Mouse (Mus musculus) spleen, postnatal 36 days (tissue): ENCODE results near the gene Urb2.
"Not testable (repeated sequence)": the region's sequence is repeated elsewhere in the genome, so short reads cannot be mapped to it uniquely, and the experiment has no call there.

ENCODE experiments used
- DNase-seq, 2 experiments: peaks; one replicate each; pipeline ENCODE4 v3.0.0; 2022; ENCODE audit warnings: low spot score in 2 of 2, mixed read lengths in 1 of 2

Gene Urb2

GRCm38 (mm10) chr8:124021237-124022227, at the start of gene Urb2, which contains the start of gene Taf5l:
TSS of gene Urb2 (plus strand) at chr8:124021508.
TSS of gene Taf5l (minus strand) at chr8:124021397.
- peak; percentile 90 to 92 for DNase-seq

DNA sequence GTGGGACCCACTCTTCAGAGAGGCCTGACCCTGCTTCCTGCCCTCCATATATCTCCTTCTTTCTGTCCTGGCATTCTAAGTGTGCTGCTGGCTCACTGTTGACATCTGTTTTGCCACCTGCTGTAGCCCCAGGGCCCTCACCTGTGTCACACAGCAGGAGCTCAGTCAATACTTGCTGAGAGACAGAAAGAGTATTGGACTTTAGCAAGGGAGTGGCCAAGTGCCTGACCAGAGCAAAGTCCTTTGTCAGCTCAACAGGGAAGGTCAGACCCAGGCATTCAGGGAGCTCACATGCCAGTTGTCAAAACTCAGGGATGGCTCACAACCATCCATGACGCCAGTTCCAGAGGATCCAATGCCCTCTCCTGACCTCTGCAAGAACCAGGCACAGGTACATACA, 47.8 kb upstream of the Urb2 start:
- DNase-seq: no peak

DNA sequence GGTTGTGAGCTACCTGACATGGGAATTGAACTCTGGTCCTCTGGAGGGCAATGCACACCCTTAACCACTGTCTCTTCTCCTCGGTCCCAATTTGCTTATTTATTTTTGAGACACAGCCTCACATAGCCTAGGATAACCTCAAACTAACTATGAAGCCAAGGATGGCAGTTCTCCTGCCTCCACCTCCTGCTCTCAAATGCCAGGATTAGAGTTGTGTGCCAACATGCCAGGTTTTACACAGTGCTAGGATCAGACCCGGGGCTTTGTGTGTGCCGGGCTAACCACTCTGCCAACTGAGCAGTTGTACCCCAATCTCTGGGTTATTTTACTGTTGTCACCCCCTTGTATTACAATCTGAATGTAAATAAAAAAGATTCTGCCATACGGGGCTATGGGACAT, 43.8 kb upstream of the Urb2 start:
- no peak for DNase-seq

- no peak for DNase-seq
Measured at GRCm38 (mm10) chr8:123978166-123978838, 43.0 kb upstream of the Urb2 start.

DNA sequence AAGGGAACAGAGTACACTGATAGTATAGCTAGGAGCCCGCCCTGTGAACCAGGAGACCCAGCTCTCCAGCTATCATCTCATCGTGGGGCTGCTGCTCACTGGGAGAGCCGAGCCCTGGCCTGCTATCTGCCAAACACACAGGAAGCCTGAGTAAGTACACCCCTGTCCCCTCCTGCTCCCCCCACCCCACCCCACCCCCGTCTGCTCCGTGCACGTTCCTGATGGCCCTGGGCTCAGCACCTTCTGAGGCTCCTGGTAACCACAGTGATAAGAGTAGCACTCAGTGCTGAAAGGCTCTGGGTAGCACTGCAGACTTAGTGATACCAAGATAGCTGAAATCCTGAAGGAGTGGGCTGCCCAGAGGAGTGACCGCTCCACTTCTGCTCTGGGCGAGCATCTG, 42.4 kb upstream of the Urb2 start:
- DNase-seq: peak; percentile 54 to 67

DNA sequence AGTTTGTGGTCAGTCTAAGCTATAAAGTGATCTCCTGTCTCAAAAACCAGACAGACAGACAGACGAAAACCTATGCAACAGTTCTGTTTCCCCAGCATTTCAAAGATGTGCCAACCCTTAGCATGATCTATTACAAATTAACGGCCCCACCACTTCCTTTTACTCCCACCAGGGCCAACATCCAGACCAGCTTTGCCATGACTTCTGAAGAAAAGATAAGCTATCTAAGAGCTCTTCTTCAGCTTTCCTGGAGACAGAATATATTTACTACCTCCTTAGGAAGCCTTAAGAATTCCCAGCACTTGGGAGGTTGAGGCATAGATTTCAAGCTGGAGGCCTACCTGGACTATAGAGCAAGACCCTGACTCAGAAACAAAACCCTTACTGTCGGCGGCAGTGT, 41.1 kb upstream of the Urb2 start:
- no peak for DNase-seq

GRCm38 (mm10) chr8:123981674-123982073, 39.6 kb upstream of the Urb2 start:
- DNase-seq: no peak

DNA sequence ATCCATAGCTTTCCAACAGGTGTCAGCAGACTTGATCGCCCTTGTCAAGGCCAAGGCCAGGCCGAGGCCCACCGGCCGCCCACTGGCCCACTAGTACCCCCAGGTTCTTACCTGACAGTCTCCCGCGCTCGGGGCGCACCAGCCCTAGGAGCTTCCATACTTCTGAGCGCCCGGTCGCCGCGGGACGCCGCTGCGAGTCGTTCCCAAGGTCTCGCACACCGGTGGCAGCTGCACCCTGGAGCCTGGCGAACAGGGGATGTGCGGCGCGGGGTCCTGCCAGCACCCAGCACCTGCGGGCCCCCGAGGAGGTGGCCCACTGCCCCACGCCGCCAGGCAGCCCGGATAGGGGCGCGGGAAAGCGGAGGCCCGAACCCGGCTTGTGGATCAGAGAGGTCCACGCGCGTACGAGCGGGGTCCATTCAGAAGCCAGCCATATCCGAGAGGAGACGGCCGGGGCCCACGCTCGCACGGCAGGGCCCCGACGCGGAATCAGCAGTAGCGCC, 39.0 kb upstream of the Urb2 start:
- peak; percentile 8 to 22 for DNase-seq

GRCm38 (mm10) chr8:123982826-123983400, 38.4 kb upstream of the Urb2 start, which contains the start of gene Abcb10:
TSS of gene Abcb10 (minus strand) at chr8:123983122.
- DNase-seq: peak; percentile 87

DNA sequence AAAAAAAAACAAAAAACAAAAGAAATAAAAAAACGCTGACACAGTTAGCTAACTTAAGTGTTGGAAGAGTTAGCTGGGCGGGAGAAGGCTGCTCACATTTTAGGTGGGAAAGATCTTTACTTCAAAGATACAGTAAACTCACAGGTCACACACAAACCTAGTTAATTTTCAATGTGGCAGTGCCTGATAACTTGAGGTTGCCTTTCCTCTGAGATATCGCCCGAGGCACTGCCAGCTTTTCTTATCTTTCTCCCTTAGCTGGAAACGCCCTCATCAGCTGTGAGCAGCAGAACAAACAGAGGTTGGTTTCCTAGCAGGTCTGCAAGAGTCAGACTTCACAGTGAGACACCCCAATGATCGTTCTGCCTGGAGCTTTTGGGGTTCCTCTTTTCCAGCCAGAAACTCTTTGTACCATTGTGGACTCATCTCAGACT, 32.7 kb upstream of the Urb2 start:
- peak; percentile 55 to 80 for DNase-seq

DNA sequence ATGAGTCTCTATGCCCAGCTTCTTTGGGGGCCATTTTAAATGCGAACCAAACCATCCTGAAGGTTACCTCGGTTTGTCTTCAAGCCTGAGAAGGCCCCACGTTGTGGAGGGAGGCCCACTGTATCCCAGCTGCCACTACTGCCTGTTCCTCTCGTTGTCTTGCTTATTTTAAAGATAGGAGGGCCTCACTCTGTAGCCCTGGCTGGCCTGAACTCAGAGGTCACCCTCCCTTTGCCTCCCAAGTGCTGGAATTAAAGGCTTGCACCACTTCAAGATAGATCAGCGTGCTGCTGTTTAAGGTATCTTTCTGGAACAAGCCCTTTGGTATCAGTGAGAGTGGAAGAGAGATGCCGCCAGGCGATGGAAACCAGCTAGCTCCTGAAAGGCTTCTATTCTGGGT, 32.2 kb upstream of the Urb2 start:
- peak in 1 of 2 experiments; percentile 3 for DNase-seq

- no peak for DNase-seq
Measured at GRCm38 (mm10) chr8:123990277-123991049, 30.8 kb upstream of the Urb2 start.

- peak in 1 of 2 experiments; percentile 5 for DNase-seq
Measured at GRCm38 (mm10) chr8:123992587-123992986, 28.7 kb upstream of the Urb2 start.

DNA sequence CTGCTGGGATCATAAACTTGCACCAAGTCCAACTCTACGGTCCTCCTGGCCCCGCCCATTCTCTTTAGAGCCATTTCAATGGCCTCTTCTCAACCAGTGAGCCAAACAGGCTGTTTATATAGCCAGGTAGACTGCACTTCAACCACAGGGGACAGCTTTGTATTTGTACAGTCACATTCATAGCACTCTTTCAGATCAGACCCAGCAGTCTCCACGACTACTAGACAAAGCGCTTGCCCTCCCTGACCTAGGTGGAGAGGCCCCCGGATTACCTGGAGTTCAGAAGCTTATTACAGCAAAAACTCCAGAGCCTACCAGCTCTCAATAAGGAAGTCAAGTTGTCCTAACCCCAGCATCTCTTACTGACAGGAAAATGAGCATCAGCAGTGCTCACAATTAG, 27.7 kb upstream of the Urb2 start:
- no peak for DNase-seq

DNA sequence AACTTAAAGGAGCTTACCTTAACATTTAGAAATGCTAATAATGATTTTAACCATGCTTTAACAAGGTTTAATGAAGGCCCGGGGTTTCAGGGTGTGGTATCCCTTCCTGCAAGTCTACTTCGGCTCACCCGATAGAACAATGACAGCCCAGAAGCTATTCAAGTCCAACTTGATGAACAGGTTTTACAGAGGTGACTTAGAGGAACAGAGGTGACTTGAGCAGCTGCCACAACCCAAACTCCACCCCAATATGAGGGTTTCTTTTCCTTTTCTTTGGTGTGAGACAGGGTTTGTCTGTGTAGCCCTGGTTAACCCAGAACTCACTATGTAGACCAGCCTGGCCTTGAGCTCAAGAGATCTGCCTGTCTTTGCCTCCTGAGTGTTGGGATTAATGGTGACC, 27.3 kb upstream of the Urb2 start:
- no peak for DNase-seq

- DNase-seq: no peak
Measured at GRCm38 (mm10) chr8:123999568-123999967, 21.7 kb upstream of the Urb2 start.

DNA sequence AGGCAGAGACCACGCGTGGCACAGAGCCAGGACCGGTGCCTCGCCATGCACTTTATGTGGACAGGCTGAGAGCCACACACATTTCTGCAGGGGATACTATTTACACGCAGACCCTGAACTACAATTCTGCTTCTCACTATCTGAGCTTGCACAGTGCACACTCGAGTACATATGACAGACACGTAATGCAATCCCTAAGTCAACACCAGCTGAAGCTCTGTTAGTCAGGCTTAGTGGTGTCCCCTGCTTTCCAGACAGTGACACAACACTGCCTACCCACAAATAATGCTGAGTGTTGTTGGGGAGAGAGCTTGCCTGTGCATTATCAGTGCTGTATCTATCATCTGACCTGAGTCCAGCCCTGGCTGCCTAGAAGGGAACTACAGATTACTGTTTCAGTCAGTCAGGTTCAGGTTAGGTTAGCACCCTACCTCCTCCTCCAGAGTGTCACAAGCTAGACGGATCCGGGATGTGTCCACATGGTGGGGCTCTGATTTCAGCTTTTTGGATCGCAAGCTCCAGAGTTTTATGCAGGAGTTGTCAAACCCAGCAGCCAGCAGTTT, 18.7 kb upstream of the Urb2 start:
- DNase-seq: no peak

GRCm38 (mm10) chr8:124007829-124008228, 13.5 kb upstream of the Urb2 start:
- no peak for DNase-seq

- no peak for DNase-seq
Measured at GRCm38 (mm10) chr8:124011580-124011979, 9.7 kb upstream of the Urb2 start.

DNA sequence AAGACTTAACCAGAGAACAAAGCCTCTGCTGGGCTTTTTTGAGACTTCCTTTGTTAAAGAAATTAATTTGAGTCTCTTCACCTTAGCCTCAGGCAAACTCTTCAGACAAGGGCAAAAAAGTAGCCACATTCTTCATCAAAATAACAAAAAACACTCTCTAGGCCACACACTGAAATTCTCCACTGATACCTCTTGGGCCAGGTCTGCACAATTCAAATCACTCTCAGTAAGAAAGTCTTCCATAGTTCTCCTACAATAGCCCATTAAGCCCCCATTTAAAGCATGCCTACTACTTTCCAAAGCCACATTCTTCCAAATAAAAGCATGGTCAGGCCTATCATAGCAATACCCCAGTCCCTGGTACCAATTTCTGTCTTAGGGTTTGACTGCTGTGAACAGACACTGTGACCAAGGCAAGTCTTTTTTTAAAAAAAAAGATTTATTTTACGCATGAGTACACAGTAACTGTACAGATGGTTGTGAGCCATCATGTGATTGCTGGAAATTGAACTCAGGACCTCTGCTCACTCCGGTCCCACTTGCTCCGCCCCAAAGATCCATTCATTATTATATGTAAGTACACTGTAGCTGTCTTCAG, 9.2 kb upstream of the Urb2 start:
- no peak for DNase-seq

- DNase-seq: not testable (repeated sequence)
Measured at GRCm38 (mm10) chr8:124014299-124014698, 7.0 kb upstream of the Urb2 start.
